Mouse (Mus musculus): ENCODE results near the gene Nfatc2. TPM values are rescaled to one million over a fixed set of nuclear protein-coding genes. Genes with fewer than 3 reads are reported as not detected.

Nfatc2 gene
- polyA plus RNA-seq, 1 experiment from 2014 or later: 1.6 TPM

DNA sequence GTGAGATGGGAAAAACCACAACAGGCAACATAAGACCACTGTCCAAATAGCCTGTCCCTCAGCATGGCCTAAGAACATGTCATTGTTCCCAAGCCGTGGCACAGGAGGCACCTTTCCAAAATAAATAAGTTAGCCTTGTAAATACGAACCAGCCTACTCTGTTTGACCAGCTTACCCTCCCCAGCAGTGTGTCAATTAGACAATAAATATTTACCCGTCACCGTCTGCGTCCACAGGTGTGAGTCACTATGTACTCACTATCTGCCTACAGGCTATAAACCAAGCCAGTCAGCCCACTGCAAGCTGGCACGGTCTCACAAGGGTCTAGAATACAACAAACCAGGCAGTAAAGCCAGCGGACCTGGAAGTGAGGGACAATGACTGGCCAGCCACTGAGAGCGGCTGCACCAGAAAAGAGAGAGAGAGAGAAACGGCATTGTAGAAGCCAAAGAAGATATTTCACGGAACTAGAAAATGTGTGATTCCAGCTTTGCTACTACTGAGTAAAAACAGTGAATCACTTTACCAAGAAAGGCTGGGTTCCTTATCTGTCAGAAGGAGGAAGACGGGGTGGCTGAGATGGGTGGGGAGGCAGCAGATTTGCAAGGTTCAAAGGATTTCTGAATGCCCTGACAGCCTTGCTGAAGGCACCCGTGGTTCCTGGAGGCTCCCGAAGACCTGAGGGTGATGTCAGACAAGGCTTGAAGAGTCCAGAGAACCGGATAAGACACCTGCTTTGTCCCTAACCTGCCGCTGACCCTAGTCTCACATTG, 69.2 kb downstream of the Nfatc2 start:
- Histone ChIP-seq H3K9ac (ENCODE audit: low read length) (no peak overlapping the region), H3K27ac (ENCODE audit: low read length) (no peak overlapping the region), H3K36me3 (ENCODE audit: control insufficient read depth, insufficient read depth, low read length) (no peaks in the 10 kb centered on the region), H3K4me2 (ENCODE audit: low read depth, low read length) (no peak overlapping the region), H3K9me3 (ENCODE audit: control insufficient read depth, low read length) (no peaks in the 10 kb centered on the region), H3K4me1 (replicated peaks; ENCODE audit: control insufficient read depth, insufficient read depth, low read length) (peaks cover 3% of the 10 kb centered on the region; the same call in 1 of the 2 replicates), H3K4me3 (ENCODE audit: low read length) (no peak overlapping the region), H3K27me3 (ENCODE audit: control insufficient read depth, insufficient read depth, low read depth, low read length) (no peaks in the 10 kb centered on the region)
- WGBS: 38% methylated on average over 15 of the region's 15 CpGs
- ATAC-seq (ENCODE audit: low read depth): peak; percentile 56

GRCm38 (mm10) chr2:168528551-168528950, 72.9 kb downstream of the Nfatc2 start:
- no peak overlapping the region for H3K4me3 ChIP-seq (ENCODE audit: low read length)
- 81% methylated on average over 8 of the region's 8 CpGs for WGBS
- H3K27me3 ChIP-seq (ENCODE audit: control insufficient read depth, insufficient read depth, low read depth, low read length): no peaks in the 10 kb centered on the region
- no peak for ATAC-seq (ENCODE audit: low read depth)
- peaks cover 16% of the 10 kb centered on the region for H3K4me1 ChIP-seq (replicated peaks; ENCODE audit: control insufficient read depth, insufficient read depth, low read length)
- no peaks in the 10 kb centered on the region for H3K9me3 ChIP-seq (ENCODE audit: control insufficient read depth, low read length)
- no peak overlapping the region for H3K27ac ChIP-seq (ENCODE audit: low read length)
- H3K9ac ChIP-seq (ENCODE audit: low read length): no peak overlapping the region
- H3K4me2 ChIP-seq (ENCODE audit: low read depth, low read length): no peak overlapping the region
- no peaks in the 10 kb centered on the region for H3K36me3 ChIP-seq (ENCODE audit: control insufficient read depth, insufficient read depth, low read length)

DNA sequence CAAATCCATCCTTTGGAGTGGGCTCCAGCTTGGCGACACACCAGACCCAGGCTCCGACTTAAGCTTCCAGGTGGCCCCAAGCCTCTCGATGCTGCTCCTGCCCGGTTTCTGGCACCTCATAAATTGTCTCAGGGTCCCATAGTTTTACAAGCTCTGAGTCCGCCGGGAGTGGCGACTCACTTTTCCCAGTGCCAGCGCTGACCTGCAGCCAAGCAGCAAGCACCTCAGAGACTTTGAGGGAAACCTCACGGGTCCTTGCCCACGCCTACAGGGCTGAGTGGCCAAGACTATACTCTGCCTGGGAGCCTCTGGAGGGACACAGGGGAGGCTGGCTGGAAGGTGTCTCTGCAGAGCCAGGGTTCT, 74.0 kb downstream of the Nfatc2 start:
- H3K4me1 ChIP-seq (replicated peaks; ENCODE audit: control insufficient read depth, insufficient read depth, low read length): peaks cover 16% of the 10 kb centered on the region
- ATAC-seq (ENCODE audit: low read depth): no peak
- no peaks in the 10 kb centered on the region for H3K36me3 ChIP-seq (ENCODE audit: control insufficient read depth, insufficient read depth, low read length)
- no peak overlapping the region for H3K9ac ChIP-seq (ENCODE audit: low read length)
- no peak overlapping the region for H3K27ac ChIP-seq (ENCODE audit: low read length)
- H3K4me2 ChIP-seq (ENCODE audit: low read depth, low read length): no peak overlapping the region
- no peaks in the 10 kb centered on the region for H3K27me3 ChIP-seq (ENCODE audit: control insufficient read depth, insufficient read depth, low read depth, low read length)
- H3K9me3 ChIP-seq (ENCODE audit: control insufficient read depth, low read length): no peaks in the 10 kb centered on the region
- WGBS: 73% methylated on average over 10 of the region's 10 CpGs
- H3K4me3 ChIP-seq (ENCODE audit: low read length): no peak overlapping the region

- WGBS: 91% methylated on average over 18 of the region's 18 CpGs
- no peaks in the 10 kb centered on the region for H3K27me3 ChIP-seq (ENCODE audit: control insufficient read depth, insufficient read depth, low read depth, low read length)
- H3K9ac ChIP-seq (ENCODE audit: low read length): no peak overlapping the region
- no peak overlapping the region for H3K4me3 ChIP-seq (ENCODE audit: low read length)
- H3K36me3 ChIP-seq (ENCODE audit: control insufficient read depth, insufficient read depth, low read length): no peaks in the 10 kb centered on the region
- H3K4me2 ChIP-seq (ENCODE audit: low read depth, low read length): no peak overlapping the region
- no peak for ATAC-seq (ENCODE audit: low read depth)
- H3K9me3 ChIP-seq (ENCODE audit: control insufficient read depth, low read length): no peaks in the 10 kb centered on the region
- peaks cover 16% of the 10 kb centered on the region for H3K4me1 ChIP-seq (replicated peaks; ENCODE audit: control insufficient read depth, insufficient read depth, low read length)
- H3K27ac ChIP-seq (ENCODE audit: low read length): no peak overlapping the region
These were observed 74.7 kb downstream of the Nfatc2 start for GRCm38 (mm10) chr2:168526547-168527429.

GRCm38 (mm10) chr2:168525391-168526154, 75.9 kb downstream of the Nfatc2 start:
- H3K27me3 ChIP-seq (ENCODE audit: control insufficient read depth, insufficient read depth, low read depth, low read length): no peaks in the 10 kb centered on the region
- peak; percentile 27; the same call in 1 of the 2 replicates for ATAC-seq (ENCODE audit: low read depth)
- H3K4me3 ChIP-seq (ENCODE audit: low read length): peak overlapping the region; percentile 28
- H3K27ac ChIP-seq (ENCODE audit: low read length): peak overlapping the region; percentile 65
- H3K4me2 ChIP-seq (ENCODE audit: low read depth, low read length): peak overlapping the region; percentile 59
- 12% methylated on average over 17 of the region's 17 CpGs for WGBS
- peaks cover 16% of the 10 kb centered on the region for H3K4me1 ChIP-seq (replicated peaks; ENCODE audit: control insufficient read depth, insufficient read depth, low read length)
- no peaks in the 10 kb centered on the region for H3K9me3 ChIP-seq (ENCODE audit: control insufficient read depth, low read length)
- peak overlapping the region; percentile 43 for H3K9ac ChIP-seq (ENCODE audit: low read length)
- no peaks in the 10 kb centered on the region for H3K36me3 ChIP-seq (ENCODE audit: control insufficient read depth, insufficient read depth, low read length)

- 2% methylated on average over 13 of the region's 13 CpGs for WGBS
- peak overlapping the region; percentile 59 for H3K4me2 ChIP-seq (ENCODE audit: low read depth, low read length)
These were observed 76.5 kb downstream of the Nfatc2 start for GRCm38 (mm10) chr2:168524905-168525381.

GRCm38 (mm10) chr2:168522247-168522646, 79.2 kb downstream of the Nfatc2 start:
- H3K9ac ChIP-seq (ENCODE audit: low read length): no peak overlapping the region
- no peaks in the 10 kb centered on the region for H3K36me3 ChIP-seq (ENCODE audit: control insufficient read depth, insufficient read depth, low read length)
- no peak overlapping the region for H3K4me3 ChIP-seq (ENCODE audit: low read length)
- no peak overlapping the region for H3K4me2 ChIP-seq (ENCODE audit: low read depth, low read length)
- no peak for ATAC-seq (ENCODE audit: low read depth)
- WGBS: 79% methylated on average over 3 of the region's 3 CpGs
- no peaks in the 10 kb centered on the region for H3K27me3 ChIP-seq (ENCODE audit: control insufficient read depth, insufficient read depth, low read depth, low read length)
- H3K9me3 ChIP-seq (ENCODE audit: control insufficient read depth, low read length): no peaks in the 10 kb centered on the region
- H3K4me1 ChIP-seq (replicated peaks; ENCODE audit: control insufficient read depth, insufficient read depth, low read length): peaks cover 14% of the 10 kb centered on the region
- H3K27ac ChIP-seq (ENCODE audit: low read length): no peak overlapping the region

More at GRCm38 (mm10) chr2:168524905-168525381, 76.5 kb downstream of the Nfatc2 start:
- peak; percentile 97 for ATAC-seq (ENCODE audit: low read depth)
- Histone ChIP-seq H3K36me3 (ENCODE audit: control insufficient read depth, insufficient read depth, low read length) (no peaks in the 10 kb centered on the region), H3K9ac (ENCODE audit: low read length) (peak overlapping the region; percentile 43; the same call in 1 of the 2 replicates), H3K4me3 (ENCODE audit: low read length) (peak overlapping the region; percentile 28), H3K27ac (ENCODE audit: low read length) (peak overlapping the region; percentile 65), H3K27me3 (ENCODE audit: control insufficient read depth, insufficient read depth, low read depth, low read length) (no peaks in the 10 kb centered on the region), H3K4me1 (replicated peaks; ENCODE audit: control insufficient read depth, insufficient read depth, low read length) (peaks cover 16% of the 10 kb centered on the region), H3K9me3 (ENCODE audit: control insufficient read depth, low read length) (no peaks in the 10 kb centered on the region)

DNA sequence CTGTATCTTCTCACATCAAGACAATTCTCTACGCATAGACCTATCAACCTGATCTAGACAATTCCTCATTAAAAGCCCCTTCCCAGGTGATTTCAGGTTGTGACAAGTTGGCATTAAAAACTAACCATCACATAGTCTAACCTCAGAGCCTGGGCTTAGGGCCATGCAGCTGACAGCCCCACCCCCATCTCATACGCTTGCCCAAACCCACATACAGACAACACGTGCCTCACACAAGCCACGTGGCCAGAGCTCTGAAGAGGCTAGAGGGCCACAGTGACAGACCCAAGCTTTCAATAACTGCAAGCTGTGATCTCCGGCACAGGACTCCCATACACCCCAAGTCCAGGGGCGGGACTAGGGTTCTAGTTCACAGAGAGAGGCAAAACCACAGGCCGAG, 80.7 kb downstream of the Nfatc2 start:
- Histone ChIP-seq H3K27me3 (ENCODE audit: control insufficient read depth, insufficient read depth, low read depth, low read length) (no peaks in the 10 kb centered on the region), H3K36me3 (ENCODE audit: control insufficient read depth, insufficient read depth, low read length) (no peaks in the 10 kb centered on the region), H3K4me2 (ENCODE audit: low read depth, low read length) (no peak overlapping the region), H3K4me1 (replicated peaks; ENCODE audit: control insufficient read depth, insufficient read depth, low read length) (peaks cover 11% of the 10 kb centered on the region), H3K27ac (ENCODE audit: low read length) (no peak overlapping the region), H3K9ac (ENCODE audit: low read length) (no peak overlapping the region), H3K9me3 (ENCODE audit: control insufficient read depth, low read length) (no peaks in the 10 kb centered on the region), H3K4me3 (ENCODE audit: low read length) (no peak overlapping the region)
- ATAC-seq (ENCODE audit: low read depth): no peak
- WGBS: 89% methylated on average over 7 of the region's 7 CpGs
